Mouse (Mus musculus) heart, postnatal 25 days (tissue): Measurements from ENCODE around the gene Tbx15. TPM values are rescaled to one million over a fixed set of nuclear protein-coding genes. Genes with fewer than 3 reads are reported as not detected.

Source experiments
- DNase-seq: peaks from one replicate; pipeline ENCODE4 v3.0.0; 2022; ENCODE audit warnings: low spot score
- intact Hi-C: fragments of 180-260 bp; cut with DNase I; formaldehyde crosslinking; loops from one replicate; pipeline ENCODE4 v1.15.1; 2025
- total RNA-seq, 2 experiments: library from RNA; stranded (reverse); gene quantifications; 2 replicates each; pipeline ENCODE4 v1.2.3; 2021

Tbx15 gene
- total RNA-seq = under 1 TPM; 0.11 to 0.47 TPM

GRCm38 (mm10) chr3:99240213-99240720 is at the start of gene Tbx15:
Tbx15 (plus strand) TSS chr3:99240381.
- intact Hi-C loops = no loop called here
- DNase-seq = no peak

- DNase-seq = no peak
- intact Hi-C loops = no loop called here
These were observed 46.6 kb upstream of the Tbx15 start for GRCm38 (mm10) chr3:99193576-99193975.

GRCm38 (mm10) chr3:99203331-99203730 is 36.9 kb upstream of the Tbx15 start:
- DNase-seq = no peak
- intact Hi-C loops = no loop called here

GRCm38 (mm10) chr3:99208416-99208815 is 31.8 kb upstream of the Tbx15 start:
- intact Hi-C loops = no loop called here
- no peak for DNase-seq

- intact Hi-C loops = no loop called here
- DNase-seq = no peak
These were observed 29.0 kb upstream of the Tbx15 start for GRCm38 (mm10) chr3:99211105-99211698.

GRCm38 (mm10) chr3:99227807-99228206 is 12.4 kb upstream of the Tbx15 start:
- intact Hi-C loops = no loop called here

GRCm38 (mm10) chr3:99233393-99234318 is 6.5 kb upstream of the Tbx15 start:
- DNase-seq = no peak
- intact Hi-C loops = loop anchor here (2.0 to 5.0 kb wide), 2 partner anchors 634 to 705 kb away; no protein-coding TSS in a partner anchor

More at GRCm38 (mm10) chr3:99227807-99228206, 12.4 kb upstream of the Tbx15 start:
- DNase-seq = no peak

- intact Hi-C loops = loop anchor here (2.0 to 5.0 kb wide), 2 partner anchors 633 to 704 kb away; no protein-coding TSS in a partner anchor
- no peak for DNase-seq
These were observed 5.8 kb upstream of the Tbx15 start for GRCm38 (mm10) chr3:99234319-99234869.

GRCm38 (mm10) chr3:99235116-99235803 is 4.9 kb upstream of the Tbx15 start:
- no peak for DNase-seq
- intact Hi-C loops = loop anchor here (2.0 kb wide), 1 partner anchor 704 kb away; no protein-coding TSS in a partner anchor

GRCm38 (mm10) chr3:99235804-99236755 is 4.1 kb upstream of the Tbx15 start:
- DNase-seq = no peak
- intact Hi-C loops = loop anchor here (2.0 kb wide), 1 partner anchor 703 kb away; no protein-coding TSS in a partner anchor

- intact Hi-C loops = no loop called here
- no peak for DNase-seq
These were observed 1.5 kb upstream of the Tbx15 start for GRCm38 (mm10) chr3:99238691-99239090.

- intact Hi-C loops = no loop called here
- DNase-seq = no peak
These were observed 708 bp upstream of the Tbx15 start for GRCm38 (mm10) chr3:99239301-99240045.

- no peak for DNase-seq
- intact Hi-C loops = no loop called here
These were observed 894 bp downstream of the Tbx15 start for GRCm38 (mm10) chr3:99240811-99241738.

GRCm38 (mm10) chr3:99242481-99242880 is 2.3 kb downstream of the Tbx15 start:
- no peak for DNase-seq
- intact Hi-C loops = no loop called here

GRCm38 (mm10) chr3:99245341-99245740 is 5.2 kb downstream of the Tbx15 start:
- DNase-seq = no peak
- intact Hi-C loops = no loop called here

GRCm38 (mm10) chr3:99246629-99247028 is 6.4 kb downstream of the Tbx15 start:
- intact Hi-C loops = no loop called here
- no peak for DNase-seq

- DNase-seq = no peak
- intact Hi-C loops = no loop called here
These were observed 7.4 kb downstream of the Tbx15 start for GRCm38 (mm10) chr3:99247586-99247985.
